Mouse (Mus musculus) natural killer cell, adult 2 months (primary cell): ENCODE measurements around the gene Zzef1.

ENCODE experiments used
- DNase-seq, 2 experiments: peaks; one replicate each; pipeline ENCODE4 v3.0.0; 2022; ENCODE audit warnings: low spot score in 2 of 2

The Zzef1 gene

DNA sequence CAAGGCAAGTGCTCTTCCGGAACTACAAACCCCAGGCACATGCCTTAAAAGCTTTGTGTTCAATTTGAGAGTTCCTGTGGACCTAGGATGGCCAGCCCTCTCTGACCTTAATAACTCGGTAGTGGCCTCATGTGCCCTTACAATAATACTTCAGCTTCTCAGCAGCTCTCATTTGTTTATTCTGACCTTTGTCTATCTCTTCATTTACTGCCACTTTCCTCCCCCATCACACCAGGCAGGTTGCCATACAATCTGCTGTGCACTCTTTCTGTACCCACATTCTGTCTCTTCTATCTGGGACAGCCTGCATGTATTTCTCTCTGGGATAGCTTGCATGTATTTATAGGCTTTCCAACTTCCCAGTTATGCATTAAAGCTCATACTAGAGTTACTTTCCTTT, 10.5 kb downstream of the Zzef1 start:
- no peak for DNase-seq

DNA sequence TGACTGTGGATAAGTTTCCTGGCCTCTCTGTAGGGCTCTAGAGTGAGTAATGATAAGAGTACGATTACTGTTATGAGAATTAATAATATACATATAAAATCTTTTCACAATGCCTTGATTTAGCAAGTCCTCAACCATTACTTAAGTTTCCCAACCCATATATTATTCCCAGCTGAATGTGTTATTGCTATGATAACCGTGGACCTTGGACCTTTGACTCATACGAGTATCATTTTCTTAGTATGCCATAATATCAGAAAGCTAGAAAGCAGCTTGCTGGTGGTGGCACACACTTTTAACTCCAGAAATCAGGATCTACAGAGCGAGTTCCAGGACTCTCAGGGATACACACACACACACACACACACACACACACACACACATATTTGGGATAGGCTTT, 12.0 kb downstream of the Zzef1 start:
- no peak for DNase-seq

DNA sequence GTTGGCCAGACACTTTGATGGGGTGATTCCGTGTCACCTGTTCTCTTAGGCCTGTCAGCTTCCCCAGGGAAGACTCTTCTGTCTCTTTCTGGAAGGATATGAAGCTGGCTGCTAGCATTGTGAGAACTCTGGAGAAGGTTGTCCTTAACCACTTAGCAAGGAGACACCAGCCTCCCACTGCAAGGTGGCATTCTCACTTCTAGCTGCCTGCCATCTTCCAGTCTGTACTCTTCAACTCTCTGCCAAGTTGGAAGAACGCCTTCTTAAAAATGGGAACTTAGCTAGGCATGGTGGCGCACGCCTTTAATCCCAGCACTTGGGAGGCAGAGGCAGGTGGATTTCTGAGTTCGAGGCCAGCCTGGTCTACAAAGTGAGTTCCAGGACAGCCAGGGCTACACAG, 17.7 kb downstream of the Zzef1 start:
- DNase-seq, result no peak

DNA sequence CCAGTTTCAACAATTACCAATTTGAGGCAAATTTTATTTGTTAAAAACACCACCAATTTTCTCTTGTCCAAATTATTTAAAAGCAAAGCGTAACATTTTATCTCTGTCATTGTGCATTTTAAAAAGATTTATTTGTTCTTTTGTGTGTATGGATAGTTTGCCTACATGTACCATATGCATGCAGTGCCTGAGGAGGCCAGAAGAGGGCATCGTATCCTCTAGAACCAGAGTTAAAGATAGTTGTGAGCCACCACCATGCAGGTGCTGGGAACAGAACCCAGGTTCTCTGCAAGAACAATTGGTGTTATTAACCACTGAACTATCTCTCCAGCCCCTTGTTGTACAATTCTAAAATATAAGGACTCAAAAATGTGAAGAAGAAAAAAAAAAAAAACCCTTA, 18.2 kb downstream of the Zzef1 start:
- DNase-seq, result peak in 1 of 2 experiments; percentile 21

DNA sequence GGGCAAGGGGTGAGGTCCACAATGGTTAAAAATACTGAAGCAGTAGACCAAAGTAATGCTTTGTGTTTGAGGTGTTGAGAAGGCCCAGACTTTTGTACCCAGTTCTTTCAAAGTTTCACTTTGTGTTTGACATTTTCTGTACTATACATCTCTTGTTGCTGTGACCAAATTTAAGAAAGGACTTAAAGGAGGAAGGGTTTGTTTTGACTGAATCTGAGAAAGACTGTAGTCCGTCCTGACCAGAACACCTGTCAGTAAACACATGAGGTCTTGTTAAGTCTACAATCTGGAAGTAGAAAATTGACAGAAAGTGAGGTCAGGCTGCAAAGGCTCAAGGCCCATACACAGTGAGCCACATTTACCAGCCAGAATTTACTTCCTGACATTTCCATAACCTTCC, 20.8 kb downstream of the Zzef1 start:
- DNase-seq, result no peak

DNA sequence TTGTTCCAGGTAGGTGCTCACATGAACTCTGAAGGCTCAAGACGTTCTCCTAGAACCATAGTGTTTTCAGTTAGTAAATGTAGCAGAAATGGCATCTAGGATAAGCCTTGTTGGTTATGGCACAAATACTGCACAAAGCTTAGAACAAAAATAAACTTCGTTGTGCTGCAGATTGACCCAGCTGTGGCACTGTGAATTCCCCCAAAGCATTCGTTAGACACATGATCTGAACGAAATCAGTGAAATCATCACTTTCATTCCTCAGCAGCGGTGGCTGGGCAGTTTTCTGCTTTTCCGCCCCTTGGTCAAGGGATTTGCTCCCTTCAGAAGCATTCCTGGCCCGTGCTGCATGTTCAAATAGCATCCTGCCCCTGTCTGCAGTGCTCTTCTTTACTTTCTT, 22.0 kb downstream of the Zzef1 start:
- DNase-seq, result no peak

DNA sequence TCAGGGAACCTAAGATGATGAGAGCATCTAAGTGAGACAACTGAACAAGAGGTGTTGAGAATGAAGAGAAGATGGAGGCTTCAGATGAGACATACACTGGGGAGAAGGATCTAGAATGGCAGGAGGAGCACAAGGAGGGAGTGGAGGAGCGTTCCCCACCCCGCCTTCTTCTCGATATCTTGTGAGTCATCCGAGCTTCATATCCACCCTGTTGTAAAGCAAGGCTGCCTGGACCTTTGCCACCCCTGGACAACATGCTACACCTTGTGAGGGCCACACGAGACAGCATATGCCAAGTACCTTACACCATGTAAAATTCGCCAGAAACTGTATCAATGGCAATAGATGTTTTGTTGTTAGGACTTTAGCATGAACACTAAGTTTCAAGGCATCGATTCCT, 25.0 kb downstream of the Zzef1 start:
- DNase-seq, result no peak

DNA sequence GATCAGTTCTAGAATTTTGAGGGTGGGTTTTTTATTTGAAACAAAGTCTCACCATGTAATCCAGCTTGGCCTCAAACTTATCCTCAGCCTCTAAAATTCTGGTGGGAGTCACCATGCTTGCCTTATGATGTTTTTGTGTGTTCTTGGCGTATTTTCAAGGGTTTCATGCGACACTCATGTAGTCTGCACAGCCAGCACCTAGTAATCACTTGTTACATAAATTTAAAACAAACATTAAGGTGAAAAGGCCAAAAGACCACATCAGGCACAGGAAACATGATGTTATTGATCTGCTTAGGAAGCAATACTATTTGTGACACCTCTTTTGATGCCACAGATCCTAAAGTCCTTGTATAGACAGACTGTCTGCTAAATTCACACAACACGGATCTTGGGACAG, 33.8 kb downstream of the Zzef1 start:
- DNase-seq, result no peak

DNA sequence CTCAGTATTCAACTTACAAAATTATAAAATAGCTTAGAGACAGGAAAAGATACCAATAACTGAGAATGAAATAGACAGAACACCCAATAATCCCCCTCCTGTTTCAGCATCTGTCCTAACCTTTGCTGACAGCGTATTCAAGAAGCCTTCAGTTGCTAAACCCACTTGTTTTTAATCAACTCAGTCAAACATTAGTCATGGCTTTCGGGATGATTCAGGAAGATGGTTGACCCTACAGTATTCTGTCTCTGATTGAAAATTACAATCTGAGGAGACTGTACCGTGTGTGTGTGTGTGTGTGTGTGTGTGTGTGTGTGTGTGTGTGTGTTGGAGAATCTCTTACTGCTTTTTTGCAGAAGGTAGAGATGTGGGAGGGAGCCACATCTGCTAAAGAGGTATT, 46.7 kb downstream of the Zzef1 start:
- DNase-seq, result no peak

DNA sequence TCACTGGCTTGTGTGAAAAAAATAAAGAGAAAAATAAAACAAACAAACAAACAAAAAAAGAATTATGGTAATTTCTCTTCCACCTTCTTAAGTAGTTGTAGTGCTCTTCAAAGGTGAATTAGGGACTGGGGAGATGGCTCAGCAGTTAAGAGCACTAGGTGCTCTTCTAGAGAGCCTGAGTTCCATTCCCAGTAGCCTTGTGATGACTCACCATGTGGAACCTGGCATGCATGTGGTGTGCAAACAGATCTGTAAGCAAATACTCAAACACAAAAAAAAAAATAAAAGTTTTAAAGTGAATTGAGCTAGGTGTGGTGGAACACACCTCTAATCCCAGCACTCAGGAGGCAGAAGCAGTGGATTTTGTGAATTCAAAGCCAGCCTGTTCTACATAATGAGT, 47.5 kb downstream of the Zzef1 start:
- DNase-seq, result no peak

DNA sequence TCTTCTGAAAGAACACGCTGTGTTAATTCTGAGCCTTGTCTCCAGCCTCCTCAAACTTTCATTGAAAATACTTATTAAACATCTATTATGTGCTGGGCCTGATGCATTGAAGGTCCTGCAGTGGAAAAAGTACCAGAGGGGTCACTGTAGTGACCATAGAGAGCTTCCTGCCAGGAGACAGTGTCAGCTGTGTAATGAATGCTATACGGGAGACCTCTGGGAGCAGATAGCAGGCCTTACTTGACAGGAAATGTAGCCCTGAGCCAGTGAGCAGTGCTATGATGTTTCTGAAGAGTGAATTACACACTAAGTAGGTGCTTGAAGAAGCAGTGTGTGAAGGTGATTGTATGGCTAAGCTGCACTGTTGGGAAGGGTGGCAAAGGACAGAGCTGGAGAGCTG, 49.5 kb downstream of the Zzef1 start:
- DNase-seq, result no peak

DNA sequence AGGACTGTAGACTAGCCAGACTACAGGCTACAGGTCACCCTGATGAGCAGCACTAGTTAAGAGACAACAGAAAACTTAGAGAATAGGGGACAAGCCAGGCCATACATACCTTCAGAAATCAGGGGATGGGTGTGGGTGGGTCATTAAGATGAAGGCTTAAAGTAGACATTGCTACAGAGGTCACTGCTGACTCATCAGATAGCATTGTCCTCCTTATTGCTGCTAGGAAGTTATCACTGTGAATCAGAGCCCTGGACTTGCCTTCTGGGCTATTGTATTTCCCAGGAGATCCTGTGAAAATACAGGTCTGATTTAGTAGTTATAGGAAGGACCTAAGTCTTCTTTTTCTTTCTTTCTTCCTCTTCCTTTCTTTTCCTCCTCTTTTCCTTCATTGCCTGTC, 50.7 kb downstream of the Zzef1 start:
- no peak for DNase-seq

DNA sequence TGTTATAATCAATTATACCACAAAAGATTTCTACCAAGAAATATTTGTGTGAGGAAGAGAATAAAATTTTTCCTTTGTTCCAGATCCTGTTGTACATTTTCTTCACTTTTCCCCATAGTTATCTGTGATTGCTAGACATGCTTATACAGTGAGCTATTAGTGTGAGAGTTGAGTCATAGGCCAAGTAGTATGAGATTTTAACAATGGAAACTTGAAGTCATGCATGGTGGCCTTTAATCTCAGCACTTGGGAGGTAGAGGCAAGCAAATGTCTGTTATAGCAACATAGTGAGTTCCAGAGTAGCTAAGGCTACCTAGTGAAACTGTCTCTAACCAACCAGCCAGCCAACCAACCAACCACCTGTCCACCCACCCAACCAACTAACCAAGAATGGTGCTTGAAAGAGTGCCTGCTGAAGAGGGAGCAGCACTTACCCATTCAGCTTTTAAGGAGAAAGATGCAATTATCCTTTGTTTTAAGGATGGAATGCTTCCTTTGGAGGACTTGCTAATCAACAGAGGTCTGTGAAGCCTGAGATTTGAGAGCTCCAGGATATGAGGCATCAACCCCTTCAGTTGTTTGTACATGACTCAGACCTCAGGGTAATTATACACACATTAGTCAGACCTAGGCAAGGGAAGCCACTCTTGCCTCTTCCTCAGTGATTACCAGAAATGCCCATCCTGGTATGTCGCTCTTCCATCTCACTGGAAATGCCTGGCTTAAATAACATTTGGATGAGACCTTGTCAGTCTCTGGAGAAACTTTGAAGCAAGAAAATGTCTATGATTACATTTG, 52.0 kb downstream of the Zzef1 start:
- DNase-seq, result no peak

DNA sequence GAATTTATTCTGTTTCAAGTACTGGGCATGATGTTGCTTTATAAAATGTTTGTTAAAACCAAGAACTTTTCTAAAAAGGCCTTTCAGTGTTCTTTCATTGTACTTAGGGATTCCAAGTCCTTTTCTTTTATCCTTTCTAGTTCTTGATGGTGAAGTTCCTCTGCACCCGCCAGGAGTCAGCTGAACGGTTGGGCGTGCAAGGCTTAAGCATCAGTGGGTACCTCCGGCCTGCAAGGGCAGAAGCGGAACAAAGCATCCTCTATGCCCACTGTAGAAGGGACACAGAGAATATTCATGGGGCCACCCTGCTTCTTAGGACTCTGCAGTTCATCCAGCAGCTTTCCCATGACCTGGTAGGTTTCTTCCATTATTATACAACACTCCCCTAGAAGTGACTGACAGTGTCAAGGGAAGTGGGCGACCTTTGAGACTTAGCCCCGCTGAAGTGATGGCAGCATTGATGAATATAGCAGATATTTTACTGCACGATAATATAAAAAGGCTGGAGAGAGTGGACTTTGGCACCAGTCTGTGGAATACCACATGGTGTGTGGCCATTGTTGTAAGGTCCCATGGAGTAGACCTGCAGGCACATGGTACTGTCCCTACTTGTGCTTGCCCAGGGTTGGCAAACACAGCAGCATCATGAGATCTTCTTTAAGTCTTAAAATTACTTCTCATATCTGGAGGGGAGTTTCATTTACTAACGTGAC, 54.5 kb downstream of the Zzef1 start:
- DNase-seq, result no peak

DNA sequence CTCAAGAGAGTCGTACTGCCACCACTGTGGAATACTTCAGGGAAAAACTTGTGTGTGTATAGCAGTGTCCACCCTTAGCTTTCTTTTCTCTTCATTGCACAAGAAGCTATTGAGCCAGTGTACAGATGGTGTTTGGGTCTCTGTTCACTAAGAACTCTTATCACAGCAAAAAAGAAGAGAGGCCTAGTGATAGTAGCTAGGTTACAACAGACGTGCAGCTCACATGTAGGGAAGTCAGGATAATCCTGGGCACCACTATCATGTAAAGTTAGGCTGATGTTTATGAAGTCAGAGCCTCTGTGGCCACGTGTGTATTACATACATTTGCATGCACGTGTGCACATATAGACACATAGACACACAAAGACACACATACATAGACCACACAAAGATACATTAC, 55.2 kb downstream of the Zzef1 start:
- DNase-seq, result no peak

DNA sequence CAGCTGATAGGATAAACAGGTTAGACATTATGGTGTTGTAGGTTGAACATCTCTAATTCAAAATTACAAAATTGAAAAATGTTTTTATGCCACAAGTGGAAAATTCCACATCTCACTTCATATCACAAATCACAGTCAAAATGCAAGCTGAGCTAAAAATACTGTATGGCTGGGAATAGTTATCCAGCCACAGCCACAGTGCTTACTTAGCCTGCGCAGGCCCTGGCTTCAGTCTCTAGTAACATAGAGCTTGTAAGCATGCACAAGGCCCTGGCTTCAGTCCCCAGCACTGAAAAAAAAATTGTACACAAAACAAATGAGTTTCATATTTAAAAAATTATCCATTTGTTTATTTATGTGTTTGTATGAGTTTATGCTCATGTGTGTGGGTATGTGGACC, 56.1 kb downstream of the Zzef1 start:
- no peak for DNase-seq

DNA sequence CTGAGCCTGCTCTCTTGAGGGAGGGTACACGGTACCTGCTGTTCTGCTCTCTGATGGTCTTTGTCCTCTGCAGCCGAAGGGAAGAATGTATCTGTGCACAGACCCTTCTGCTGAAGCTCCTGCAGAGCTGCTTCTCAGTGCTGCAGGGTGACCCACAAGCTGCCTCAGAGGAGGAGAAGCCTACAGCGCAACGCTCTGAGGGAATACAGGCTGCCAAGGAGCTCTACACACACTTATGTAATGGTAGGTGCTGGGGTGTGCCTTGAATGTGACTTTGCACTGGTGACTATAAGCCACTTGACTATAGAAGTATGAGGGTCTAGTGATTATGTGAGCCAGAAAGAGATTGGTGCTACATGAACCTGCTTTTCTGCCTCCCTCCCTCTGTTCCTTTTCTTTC, 57.1 kb downstream of the Zzef1 start:
- DNase-seq, result no peak

DNA sequence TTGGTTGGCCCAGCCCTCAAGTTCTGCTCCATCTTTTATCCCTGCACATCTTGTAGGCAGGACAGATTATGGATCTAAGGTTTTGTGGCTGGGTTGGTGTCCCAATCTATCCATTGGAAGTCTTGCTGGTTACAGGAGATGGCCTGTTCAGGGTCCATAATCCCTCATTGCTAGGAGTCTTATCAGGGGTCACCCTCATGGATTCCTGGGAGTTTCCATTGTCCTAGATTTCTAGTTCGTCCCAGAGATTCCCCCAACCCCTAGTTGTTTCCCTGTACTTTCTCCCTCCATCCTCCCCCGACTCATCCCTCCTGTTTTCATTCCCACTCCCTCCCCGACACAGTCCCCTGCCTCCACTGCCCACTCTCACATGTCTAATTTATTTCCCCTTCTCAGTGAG, 58.2 kb downstream of the Zzef1 start:
- DNase-seq, result no peak

DNA sequence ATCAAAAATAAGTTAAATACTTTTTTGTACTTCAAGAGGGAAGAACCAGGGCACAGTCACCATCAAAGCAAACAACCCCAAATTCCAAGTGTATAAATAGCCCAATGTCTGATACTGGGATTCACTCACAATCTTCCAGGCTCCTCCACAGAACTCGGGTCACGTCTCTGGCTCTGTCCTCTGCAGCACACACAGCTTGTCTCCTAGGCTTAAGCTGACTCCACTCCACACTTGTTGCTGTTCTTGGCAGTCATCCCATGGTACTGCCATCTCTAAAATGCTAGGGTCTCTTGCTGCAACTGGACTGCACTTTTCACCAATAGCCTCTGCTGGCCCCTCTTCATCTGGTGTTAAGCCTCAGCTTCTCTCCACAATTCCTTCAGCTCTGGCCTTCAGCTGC, 60.7 kb downstream of the Zzef1 start:
- DNase-seq, result no peak

DNA sequence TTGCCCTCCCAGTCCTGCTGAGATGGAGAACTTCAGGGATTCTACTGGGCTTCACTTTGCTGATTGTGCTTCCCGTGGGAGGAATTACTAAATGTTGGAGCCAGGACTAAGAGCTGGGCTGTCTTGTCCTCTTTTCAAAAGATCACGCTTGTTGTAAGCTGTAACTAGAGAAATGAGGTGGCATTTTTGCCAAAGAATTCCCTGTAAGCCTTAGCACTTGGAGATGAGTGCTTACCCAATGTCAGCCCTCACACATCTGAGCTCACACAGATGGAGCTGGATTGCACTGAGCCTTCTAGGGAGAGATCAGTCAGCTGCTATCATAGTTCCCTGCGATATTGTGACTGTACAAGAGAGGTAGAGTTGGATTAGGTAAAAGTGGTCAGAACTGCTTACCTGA, 65.2 kb downstream of the Zzef1 start:
- DNase-seq, result no peak

DNA sequence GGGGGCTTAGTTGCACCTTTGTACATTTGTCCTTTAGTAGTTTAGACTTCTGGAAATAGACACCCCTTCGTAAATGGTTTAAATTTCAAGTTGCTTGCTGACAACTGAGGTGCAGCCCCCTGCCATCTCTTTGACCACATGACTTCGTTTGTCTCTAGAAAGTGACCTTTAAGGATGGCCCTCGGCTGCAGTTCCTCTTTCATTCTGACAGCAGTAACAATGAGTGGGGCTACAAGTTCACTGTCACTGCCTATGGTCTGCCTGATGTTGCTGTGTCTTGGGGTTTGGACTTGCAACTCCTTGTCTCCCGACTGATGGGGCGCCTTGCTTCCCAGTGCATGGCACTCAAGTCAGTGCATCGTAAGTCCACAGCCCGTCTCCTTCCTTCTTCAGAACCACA, 70.4 kb downstream of the Zzef1 start:
- DNase-seq, result no peak

DNA sequence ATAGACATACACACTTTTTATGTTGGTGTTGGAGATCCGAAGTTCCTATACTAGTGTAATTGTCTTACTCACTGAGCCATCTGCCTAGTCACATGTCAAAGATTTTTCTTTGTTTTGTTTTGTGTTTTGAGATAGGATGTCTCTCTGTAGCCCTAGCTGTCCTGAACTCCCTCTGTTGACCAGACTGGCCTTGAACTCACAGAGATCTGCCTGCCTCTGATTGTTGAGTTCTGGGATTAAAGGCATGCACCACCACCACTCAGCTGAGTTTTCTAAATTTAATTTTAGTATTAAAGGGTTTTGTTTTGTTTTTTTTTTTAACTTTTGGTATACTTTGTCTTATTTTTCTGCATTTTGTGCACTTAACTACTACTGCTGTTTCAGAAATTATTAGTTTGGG, 76.0 kb downstream of the Zzef1 start:
- no peak for DNase-seq

DNA sequence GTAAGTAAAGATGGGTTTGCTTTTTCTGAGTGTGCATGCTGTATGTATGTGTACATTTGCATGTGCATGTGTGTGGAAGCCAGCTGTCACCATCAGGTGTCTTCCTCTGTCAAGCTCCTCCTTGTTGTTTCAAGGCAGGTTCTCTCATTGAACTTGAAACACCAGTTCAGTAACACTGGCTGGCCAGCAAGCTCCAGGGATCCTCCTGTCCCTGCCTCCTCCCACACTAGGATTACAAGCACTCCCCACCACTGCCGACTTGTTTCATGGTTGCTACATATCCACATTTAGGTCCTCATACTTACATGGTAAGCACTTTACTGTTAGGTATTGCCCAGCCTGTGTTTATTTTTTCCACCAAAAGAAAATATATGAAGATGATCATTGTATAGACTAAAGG, 96.6 kb downstream of the Zzef1 start:
- DNase-seq, result no peak

DNA sequence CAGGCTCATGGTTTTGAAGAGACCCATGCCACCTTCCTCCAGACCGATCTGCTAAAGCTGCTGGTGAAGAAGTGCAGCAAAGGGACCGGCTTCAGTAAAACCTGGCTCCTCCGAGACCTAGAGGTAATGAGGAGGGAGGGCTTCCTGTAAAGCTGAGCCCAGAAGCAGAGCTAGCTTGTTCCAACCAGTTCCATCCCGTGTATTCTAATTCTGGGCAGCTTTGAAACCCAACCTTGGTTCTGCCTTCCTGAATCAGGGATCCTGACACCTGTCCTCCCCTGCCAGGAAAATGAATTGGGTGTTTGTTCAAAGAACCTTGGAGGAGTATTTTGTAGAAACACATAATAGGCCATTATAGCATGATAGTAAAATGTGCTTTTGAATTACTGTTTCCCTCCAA, 112.4 kb downstream of the Zzef1 start:
- no peak for DNase-seq
